Mouse (Mus musculus) large intestine, adult 2 months (tissue): Measurements from ENCODE around the gene Ncapd2. TPM values are rescaled to one million over a fixed set of nuclear protein-coding genes. Genes with fewer than 3 reads are reported as not detected.

Experiments
- DNase-seq: peaks from one replicate; pipeline ENCODE4 v3.0.0-alpha.2; 2012; ENCODE audit warnings: low read depth, low spot score
- WGBS: fragments of 180-500 bp; shearing (Covaris S2); methylation state at CpG from one replicate; pipeline ENCODE4 v1.1.7; 2018; 5-methylcytosine and 5-hydroxymethylcytosine counted together
- polyA plus RNA-seq: library from polyadenylated mRNA; depleted of rRNA; stranded (reverse); fragments of >200 nt; gene quantifications from 2 replicates; pipeline ENCODE4 v1.2.3, GENCODE M21; 2012

The Ncapd2 gene
- polyA plus RNA-seq, 1 experiment = 101 TPM

DNA sequence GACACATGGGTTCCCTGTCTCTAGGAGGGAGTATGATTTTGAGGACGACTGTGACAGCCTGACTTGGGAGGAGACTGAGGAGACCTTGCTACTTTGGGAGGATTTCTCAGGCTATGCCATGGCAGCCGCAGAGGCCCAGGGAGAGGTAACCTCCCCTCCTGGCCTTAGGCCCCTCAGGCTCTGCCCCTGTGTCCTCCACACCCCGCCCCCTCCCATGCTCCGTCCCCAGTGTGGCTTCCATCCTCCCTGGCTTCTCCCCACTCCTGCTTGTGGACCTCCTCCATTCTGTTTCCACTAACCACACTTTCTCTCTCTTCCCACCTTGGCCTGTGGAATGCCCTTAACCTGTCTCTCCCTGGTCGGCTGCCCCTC lies 38.5 kb downstream of the Ncapd2 start:
- 72% methylated on average over 5 of the region's 5 CpGs for WGBS
- no peak for DNase-seq

DNA sequence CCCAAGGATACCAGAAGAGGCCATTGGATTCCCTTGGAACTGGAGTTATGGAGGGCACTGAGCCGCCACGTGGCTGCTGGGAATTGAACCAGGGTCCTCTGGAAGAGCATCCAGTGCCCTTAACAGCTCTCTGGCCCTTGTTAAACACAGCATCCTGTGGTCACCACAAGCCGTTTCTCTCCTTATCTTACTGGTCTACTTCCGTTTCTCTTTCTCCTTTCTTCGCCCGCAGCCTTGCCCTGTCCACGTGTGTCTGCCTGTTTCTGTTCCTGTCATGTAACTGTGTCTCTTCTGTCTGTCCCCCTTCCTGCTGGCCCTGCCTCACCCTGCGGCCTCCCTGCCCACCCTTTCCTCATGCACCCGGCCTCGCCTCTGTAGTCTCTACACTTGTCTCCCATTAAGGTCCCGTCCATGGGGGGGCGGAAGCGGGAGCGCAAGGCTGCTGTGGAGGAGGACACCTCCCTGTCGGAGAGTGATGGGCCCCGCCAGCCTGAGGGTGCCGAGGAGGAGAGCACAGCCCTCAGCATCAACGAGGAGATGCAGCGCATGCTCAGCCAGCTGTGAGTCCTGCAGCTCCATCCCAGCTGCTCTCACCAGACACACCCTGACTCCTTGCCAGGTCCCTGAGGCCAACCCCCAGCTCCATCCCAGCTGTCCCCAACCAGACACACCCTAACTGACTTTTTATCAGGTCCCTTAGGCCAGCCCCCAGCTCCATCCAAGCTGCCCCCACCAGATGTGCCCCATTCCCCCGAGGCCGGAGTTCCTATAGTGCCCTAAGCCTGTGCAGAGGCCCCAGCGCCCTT lies 39.1 kb downstream of the Ncapd2 start:
- DNase-seq = no peak
- 59% methylated on average over 22 of the region's 22 CpGs for WGBS

DNA sequence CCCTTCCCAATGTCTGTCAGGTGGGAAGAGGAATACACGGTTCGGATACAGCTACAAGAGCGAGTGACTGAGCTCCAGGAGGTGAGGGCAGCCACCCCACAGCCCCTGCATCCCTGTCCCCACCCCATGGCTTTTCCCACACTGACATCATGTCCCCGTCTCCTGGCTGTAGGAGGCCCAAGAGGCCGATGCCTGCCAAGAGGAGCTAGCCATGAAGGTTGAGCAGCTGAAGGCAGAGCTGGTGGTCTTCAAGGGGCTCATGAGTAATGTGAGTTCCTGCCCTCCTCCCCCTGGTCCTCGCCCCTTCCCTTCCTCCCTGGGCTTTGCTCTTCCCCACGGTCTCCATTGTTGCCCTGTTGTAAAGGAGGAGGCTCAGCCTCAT lies 41.9 kb downstream of the Ncapd2 start:
- WGBS = 61% methylated on average over 7 of the region's 7 CpGs
- DNase-seq = no peak

DNA sequence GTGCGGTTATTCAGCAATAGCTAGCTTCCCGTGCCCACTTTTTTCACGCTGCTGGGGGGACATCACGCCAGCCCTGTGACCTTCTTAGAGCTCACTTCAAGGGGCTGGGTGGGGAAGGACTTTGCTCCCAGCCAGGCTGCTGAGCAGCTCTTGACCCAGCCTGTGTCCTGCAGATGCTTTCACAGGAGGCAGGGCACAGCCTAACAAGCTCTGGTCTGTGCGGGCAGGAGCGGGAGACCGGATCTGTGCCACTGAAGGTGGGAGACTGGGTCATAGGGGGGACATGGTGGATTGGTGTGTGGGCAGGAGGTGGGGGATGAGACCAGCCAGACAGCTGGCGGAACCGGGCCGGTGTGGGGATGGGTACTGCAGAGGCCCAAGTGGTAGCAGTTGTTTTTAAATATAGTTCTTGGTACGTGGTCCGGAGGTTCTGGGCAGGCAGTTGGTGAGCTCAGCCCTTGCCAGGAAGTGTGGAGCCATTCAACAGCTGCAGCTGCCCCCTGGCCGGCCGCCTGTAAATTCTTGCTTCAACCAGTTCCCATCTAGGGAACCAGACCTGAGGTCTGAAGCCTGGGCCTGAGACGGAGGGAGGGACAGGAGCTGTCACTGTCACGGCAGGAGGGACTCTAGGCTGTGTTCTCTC lies 42.5 kb downstream of the Ncapd2 start:
- WGBS = 67% methylated on average over 16 of the region's 16 CpGs
- DNase-seq = no peak

DNA sequence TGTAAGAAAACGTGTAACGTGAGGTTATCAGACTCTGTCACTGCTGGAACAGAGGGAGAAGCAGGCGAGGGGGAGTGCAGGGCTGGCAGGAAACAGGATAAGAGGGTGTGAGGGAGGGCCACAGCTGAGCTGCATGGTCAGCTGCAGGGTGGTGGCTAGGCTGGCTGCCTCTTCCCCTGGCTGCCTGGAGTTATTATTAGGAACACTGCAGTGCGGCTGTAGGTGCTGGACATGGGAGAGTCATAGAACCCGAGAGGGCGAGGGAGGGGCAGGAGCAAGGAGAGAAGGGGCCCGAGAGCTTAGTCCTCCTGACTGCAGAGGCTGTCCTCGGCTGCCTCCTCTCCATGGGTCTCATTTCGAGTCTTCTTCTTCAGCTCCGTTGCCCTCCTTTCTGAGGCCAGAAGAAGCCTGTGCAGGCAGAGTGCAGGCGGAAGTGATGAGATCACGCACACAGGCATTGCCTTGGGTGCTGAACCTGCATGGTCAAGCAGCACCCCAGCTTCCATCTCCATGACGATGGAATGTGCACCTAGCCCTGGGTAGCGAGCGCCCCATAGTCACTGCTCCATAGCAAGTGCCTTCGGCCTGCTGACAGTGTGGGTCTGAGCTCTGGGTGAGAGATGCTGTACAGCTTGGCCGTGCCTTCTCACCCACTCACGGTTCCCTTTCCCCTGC lies 43.1 kb downstream of the Ncapd2 start:
- WGBS = 55% methylated on average over 18 of the region's 18 CpGs
- no peak for DNase-seq

DNA sequence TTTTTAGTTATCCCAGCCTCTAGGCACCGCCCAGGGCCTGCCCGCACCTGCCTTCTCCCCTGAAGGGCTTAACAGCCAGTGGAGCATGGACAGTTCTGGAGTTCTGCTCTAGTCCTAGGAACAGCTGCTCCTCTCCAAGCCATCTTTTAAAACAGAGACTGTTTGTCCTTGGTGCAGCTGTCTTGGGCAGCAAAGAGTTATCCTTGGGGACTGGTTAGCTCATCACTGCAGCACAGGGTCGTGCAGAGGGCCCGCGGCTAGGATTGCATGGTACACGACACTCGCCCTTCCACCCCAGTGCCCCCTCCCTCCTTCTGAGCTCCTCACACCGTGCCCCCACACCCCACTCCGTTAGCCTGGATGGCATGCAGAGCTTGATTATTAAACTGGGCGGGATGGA lies 44.2 kb downstream of the Ncapd2 start:
- no peak for DNase-seq
- WGBS = 52% methylated on average over 10 of the region's 10 CpGs

DNA sequence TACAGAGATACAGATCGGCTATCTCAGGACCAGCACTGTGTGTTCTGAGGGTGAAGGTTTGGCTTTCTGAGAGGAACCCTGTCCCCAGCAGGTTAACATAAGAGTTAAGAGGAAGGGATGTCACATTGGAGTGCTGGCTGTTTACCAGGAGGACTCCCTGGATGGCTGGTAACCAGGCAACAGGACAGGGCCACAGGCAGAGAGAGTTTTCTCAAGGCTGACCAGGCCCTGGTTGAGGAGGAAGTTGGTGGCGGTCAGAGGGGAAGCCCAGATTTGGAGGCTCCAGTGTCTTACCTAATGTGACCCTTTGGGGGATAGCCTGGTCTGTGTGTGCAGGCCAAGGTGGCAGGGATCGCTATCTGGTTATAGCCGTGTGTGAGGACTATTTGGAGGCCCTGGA lies 44.7 kb downstream of the Ncapd2 start:
- no peak for DNase-seq
- WGBS = 63% methylated on average over 4 of the region's 4 CpGs

DNA sequence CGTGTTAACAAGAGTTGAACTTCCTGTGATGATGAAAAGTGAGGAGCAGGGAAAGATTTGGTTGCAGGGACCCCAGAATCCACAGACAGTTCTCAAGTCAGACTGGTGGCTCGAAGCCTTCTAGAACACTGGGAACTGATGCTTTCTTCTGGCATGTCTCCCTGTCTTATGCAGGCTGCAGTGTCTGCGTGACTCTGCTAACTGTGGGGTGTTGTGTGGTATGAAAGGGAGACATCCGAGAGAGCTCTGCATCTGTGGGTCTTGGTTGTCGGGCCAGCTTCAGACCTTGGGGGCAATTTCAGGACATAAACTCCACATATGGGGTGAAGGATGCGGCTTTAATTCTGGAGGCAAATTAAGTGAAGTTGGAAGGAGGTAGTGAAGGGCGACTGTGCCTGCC lies 45.4 kb downstream of the Ncapd2 start:
- no peak for DNase-seq
- WGBS = 57% methylated on average over 7 of the region's 7 CpGs

DNA sequence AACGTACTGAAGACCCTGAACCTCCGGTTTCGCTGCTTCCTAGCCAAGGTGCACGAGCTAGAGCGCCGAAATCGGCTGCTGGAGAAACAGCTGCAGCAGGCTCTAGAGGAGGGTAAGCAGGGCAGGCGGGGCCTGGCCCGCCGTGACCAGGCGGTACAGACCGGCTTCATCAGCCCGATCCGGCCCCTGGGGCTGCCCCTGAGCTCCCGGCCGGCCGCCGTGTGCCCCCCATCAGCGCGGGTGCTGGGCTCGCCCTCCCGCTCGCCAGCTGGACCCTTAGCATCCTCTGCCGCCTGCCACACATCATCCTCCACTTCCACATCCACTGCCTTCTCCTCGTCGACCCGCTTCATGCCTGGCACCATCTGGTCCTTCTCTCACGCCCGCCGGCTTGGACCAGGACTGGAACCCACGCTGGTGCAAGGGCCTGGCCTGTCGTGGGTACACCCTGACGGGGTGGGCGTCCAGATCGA lies 46.0 kb downstream of the Ncapd2 start:
- no peak for DNase-seq
- 21% methylated on average over 35 of the region's 35 CpGs for WGBS

DNA sequence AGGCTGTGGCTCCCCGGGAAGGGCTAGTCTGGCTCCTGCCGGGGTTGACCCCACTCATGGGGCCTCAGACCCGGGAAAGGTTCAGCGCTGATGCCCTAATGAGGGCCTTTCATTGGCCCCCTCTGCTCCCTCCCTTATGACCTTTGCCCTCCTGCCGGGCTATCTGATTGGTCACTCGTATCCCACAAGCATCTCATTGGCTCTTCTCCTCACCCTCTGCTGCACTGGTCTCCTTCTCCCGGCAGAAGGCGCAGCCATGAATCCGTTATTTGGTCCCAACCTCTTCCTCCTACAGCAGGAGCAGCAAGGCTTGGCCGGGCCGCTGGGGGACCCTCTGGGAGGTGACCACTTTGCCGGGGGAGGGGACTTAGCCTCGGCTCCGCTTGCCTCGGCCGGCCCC lies 46.5 kb downstream of the Ncapd2 start, which contains the start of gene Iffo1:
Gene Iffo1, plus strand, starts transcription at position 241 of the 400 bp plus-strand sequence.
- 4% methylated on average over 16 of the region's 16 CpGs for WGBS
- no peak for DNase-seq

DNA sequence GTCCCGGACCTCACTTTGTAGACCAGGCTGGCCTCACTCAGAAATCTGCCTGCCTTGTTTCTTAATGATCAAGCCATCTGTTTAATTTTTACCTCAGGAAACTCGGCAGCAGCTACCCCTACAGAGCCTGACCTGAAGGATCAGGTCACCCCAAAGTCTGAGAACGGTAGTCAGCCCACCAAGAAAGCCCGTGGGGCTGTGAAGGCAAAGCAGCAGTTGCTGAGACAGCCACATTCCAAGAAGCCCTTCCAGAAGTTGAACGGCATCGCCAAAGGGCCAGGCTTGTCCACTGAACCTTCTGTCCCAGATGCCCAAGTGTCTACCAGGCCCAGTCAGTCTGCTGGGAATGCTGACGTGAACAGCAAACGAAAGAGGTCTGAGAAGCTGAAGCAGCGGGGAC lies 47.6 kb downstream of the Ncapd2 start:
- DNase-seq = no peak
- 82% methylated on average over 9 of the region's 9 CpGs for WGBS

DNA sequence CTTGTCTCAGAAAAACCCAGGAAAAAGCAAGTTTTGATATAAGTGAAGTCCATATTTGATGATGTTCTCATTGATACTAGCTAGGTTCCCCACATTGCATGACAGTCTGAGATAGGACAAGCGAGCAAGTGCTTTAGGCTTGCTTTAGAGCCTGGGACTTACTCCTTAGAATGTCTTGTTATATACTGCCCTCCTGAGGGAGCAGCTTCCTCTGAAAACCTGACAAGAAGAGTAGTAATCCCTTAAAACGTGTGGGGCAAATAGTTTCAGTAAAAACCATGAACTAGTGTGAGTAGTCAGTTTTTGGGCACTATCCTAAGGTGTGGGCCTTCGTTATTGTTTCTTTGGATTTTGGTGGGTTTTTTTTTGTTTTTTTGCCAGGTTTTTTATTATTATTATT lies 48.4 kb downstream of the Ncapd2 start:
- DNase-seq = no peak
- WGBS = 74% methylated on average over 3 of the region's 3 CpGs

DNA sequence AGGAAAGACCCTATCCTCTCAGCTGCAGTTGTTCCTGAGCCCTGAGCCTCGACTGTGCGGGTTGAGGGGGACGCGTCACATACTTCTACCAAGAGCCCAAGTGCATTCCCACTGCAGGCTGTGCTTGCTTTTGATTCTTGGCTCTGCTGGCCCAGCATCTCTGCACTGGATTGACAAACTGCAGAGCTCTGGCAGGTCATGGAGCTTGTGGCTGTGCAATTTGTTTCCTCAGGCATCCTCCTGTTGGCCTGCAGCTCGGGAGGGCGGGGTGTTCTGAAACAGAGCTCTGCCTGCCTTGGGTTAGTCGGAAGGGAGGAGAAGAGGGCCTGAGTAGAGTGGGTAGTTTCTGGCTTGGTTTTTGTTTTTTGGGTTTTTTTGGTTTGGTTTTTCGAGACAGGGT lies 49.1 kb downstream of the Ncapd2 start:
- 89% methylated on average over 8 of the region's 8 CpGs for WGBS
- no peak for DNase-seq

DNA sequence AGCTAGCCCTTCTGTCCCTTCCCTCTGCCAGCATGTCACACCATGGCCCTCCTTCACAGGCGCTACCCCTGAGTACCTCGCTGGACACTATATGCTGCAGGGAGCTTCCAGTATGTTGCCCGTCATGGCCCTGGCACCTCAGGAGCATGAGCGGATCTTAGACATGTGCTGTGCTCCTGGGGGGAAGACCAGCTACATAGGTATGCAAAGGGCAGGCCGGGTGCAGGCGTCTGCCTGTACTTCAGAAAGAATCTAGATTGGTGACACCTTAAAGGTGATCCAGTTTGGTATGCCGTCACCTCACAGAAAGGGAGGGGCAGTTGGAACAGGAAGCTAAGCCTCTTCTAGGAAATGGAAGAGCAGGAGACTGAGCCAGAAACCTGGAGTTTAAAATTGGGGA lies 51.8 kb downstream of the Ncapd2 start:
- DNase-seq = no peak
- WGBS = 86% methylated on average over 7 of the region's 7 CpGs

DNA sequence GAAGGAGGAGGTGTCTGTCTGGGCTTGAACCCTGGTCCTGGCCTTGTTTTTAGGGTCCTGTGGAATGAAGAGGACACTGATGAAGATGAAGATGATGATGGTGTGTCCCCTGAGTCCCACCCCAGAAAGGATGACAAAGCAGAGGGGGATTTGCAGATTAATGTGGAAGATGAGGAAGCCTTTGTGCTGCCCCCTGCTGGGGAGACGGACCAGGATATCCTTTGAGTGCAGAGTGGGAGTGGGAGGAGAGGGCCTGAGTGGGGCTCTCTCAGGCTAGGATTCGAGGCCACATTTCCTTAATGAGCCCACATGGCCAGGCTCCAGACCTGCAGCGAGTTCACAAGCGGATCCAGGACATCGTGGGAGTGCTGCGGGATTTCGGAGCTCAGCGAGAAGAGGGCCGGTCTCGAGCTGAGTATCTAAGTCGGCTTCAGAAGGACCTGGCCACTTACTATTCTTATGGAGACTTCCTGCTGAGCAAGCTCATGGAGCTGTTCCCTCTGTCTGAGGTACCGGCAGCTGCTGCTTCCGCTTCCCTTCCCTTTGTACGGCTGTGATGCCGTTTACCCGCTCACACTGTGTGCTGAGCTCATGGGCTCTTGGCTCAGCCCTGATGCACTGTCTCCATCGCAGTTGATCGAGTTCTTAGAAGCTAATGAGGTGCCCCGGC lies 54.4 kb downstream of the Ncapd2 start:
- WGBS = 88% methylated on average over 19 of the region's 19 CpGs
- DNase-seq = no peak

DNA sequence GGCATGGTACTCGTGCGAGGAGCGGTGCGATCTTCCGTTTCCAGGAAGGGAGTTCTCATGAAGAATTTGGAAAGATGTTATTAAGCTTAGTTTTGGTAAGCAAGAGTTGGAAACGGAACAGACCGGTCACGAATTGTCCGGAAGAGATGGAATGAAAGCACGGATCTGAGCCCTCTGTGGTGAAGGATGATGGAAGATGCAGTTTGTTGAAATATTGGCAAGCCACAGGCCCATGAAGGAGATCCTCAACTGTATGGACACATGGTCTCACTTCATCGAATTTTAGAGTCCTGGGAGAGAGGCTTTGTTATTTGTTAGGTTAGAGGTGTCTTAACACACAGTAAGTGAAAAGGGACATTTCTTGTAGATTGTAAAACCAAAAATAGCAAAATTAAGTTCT lies 59.0 kb downstream of the Ncapd2 start:
- no peak for DNase-seq
- WGBS = 2% methylated on average over 11 of the region's 11 CpGs

DNA sequence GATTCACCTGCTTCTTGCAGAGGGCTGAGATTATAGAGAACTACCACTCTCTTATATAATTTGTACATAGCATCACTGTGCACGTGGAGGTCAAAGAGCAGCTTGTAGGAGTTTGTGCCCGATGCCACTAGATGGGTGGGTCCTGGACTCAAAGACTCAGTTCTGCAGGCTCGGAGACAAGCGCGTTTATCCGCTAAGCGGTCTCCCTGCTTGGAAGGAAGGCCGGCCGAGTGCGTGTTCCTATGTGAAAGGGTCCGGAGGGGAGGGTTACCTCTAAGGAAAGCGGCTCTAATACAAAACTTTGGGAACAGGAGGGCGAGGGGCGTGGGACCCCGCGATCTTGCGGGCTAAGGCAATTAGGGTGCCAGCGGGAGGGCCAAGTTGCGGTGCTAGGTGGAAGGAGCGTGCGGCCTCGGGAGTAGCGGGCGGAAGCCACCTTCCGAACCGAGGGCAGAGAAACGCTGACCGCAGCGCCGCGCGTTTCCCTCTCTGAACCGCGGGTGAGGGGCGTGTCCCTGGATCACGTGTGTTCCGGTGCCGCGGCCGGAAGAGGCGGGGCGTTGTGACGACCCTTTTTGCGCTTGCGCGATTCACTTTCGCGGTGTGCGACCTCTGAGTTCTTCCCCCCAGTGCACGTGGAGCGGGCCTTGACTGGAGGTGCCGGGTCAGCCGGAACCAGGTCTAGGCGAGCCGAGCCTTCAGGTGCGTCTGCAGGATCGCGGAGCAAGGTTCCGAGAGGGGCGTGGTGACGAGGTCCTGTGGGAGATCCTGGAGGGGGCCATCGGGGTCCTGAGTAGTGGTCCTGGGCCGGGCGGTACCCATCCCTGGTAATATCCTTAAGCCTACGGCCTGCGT lies 60.0 kb downstream of the Ncapd2 start, which contains the start of gene Nop2:
Gene Nop2, plus strand, starts transcription at position 608 of the 855 bp plus-strand sequence.
- DNase-seq = peak; percentile 65
- under 1% methylated on average over 66 of the region's 66 CpGs for WGBS

DNA sequence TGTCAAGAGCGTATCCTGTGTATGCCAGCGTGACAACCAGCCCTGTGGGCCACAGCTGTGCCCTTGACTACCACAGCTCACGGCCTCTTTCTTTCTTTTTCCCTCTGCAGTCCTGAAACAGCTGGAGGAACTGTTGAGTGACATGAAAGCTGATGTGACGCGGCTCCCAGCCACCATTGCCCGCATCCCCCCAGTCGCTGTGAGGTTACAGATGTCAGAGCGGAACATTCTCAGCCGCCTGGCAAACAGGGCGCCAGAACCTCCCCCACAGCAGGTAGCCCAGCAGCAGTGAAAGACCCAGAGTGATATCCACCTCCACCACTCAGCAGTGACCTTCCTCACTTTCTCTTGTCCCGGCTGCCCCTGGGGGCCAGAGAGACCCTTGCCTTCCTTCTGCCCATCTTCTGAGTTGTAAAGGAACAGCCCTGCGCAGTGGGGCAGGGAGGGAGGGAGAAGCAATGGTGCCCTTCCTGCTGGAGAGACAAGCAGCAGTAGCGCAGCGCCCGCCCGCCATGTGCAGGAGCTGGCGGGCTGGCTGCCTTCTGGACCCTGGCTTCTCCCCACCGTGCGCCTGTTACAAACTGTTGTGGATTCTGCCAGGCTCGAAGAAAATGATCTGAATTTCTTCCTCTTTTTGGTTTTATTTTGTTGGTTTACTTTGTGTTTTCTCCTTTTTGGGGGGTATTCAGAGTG lies 61.6 kb downstream of the Ncapd2 start:
- WGBS = 91% methylated on average over 20 of the region's 20 CpGs
- no peak for DNase-seq

DNA sequence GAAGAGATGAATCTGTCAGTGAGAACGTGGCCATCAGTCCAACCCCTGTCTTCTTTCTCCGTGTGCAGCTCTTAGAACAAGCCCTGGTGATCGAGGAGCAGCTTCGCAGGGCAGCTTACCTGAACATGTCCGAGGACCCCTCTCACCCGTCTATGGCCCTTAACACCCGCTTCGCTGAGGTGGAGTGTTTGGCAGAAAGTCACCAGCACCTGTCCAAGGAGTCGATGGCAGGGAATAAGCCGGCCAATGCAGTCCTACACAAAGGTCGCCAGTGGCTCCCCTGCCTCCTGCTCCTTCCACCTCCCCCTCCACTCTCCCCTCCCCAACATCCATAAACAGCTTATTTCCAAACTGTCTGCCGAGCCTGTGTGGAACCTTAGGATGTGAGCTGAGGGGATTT lies 62.8 kb downstream of the Ncapd2 start:
- DNase-seq = no peak
- WGBS = 88% methylated on average over 12 of the region's 12 CpGs
